Mouse (Mus musculus) stomach, postnatal 0 days (tissue): ENCODE measurements around the gene Zfp296. TPM values are rescaled to one million over a fixed set of nuclear protein-coding genes. Genes with fewer than 3 reads are reported as not detected.

Experiments
- ATAC-seq: fragments of 200-750 bp; cut with Nextera tagmentation; 2 replicates; pipeline ENCODE4 v1.8.0; 2017; ENCODE audit not compliant: low FRiP score, low TSS enrichment
- DNase-seq: peaks from one replicate; pipeline ENCODE4 v3.0.0-alpha.2; 2016; ENCODE audit warnings: low spot score
- H3K27ac ChIP-seq: fragments of 300-500 bp; sonication (generic); replicated peaks from 2 replicates; pipeline ENCODE4 v1.5.1; 2014; ENCODE audit warnings: mild to moderate bottlenecking, control low read depth
- H3K27me3 ChIP-seq: fragments of 300-500 bp; sonication (generic); 2 replicates; pipeline ENCODE4 v1.6.1; 2014; ENCODE audit warnings: low read length; ENCODE audit not compliant: control insufficient read depth, insufficient read depth
- H3K36me3 ChIP-seq: fragments of 300-500 bp; sonication (generic); 2 replicates; pipeline ENCODE4 v1.6.1; 2014; ENCODE audit warnings: low read length, mixed read lengths; ENCODE audit not compliant: control insufficient read depth, insufficient read depth
- H3K4me1 ChIP-seq: fragments of 300-500 bp; sonication (generic); replicated peaks from 2 replicates; pipeline ENCODE4 v1.6.1; 2014; ENCODE audit warnings: antibody characterized with exemption; ENCODE audit not compliant: control insufficient read depth, insufficient read depth
- H3K4me2 ChIP-seq: fragments of 300-500 bp; sonication (generic); replicated peaks from 2 replicates; pipeline ENCODE4 v1.6.1; 2014; ENCODE audit warnings: low read depth, mild to moderate bottlenecking, control low read depth, moderate library complexity
- H3K4me3 ChIP-seq: fragments of 300-500 bp; sonication (generic); 2 replicates; pipeline ENCODE4 v1.5.1; 2014; ENCODE audit warnings: low read depth, low read length, control low read depth
- H3K9ac ChIP-seq: fragments of 300-500 bp; sonication (generic); 2 replicates; pipeline ENCODE4 v1.6.1; 2014; ENCODE audit warnings: mild to moderate bottlenecking, low read length, control low read depth, mixed read lengths
- H3K9me3 ChIP-seq: fragments of 300-500 bp; sonication (generic); 2 replicates; pipeline ENCODE4 v1.6.1; 2016; ENCODE audit warnings: low read length; ENCODE audit not compliant: control insufficient read depth
- CTCF ChIP-seq: IDR thresholded peaks from 2 replicates; pipeline ENCODE4 v1.5.1; 2016; ENCODE audit warnings: antibody characterized with exemption, low read depth, mild to moderate bottlenecking, moderate library complexity
- EP300 ChIP-seq: optimal IDR thresholded peaks from 2 replicates; pipeline ENCODE3; 2016; ENCODE audit warnings: antibody characterized with exemption
- WGBS: fragments of 180-500 bp; shearing (Covaris S2); extraction: QIAGEN DNeasy Blood & Tissue Kit; methylation state at CpG from one replicate; pipeline ENCODE4 v1.1.7; 2014; 5-methylcytosine and 5-hydroxymethylcytosine counted together
- polyA plus RNA-seq: library from polyadenylated mRNA; unstranded; fragments of >200 nt; fragmentation: Nextera tagmentation; extraction: Ambion mirVana; gene quantifications from 2 replicates; pipeline ENCODE4 v1.2.1, GENCODE M21; 2015

Gene Zfp296
- polyA plus RNA-seq, 1 experiment from 2014 or later: 5.0 TPM

DNA sequence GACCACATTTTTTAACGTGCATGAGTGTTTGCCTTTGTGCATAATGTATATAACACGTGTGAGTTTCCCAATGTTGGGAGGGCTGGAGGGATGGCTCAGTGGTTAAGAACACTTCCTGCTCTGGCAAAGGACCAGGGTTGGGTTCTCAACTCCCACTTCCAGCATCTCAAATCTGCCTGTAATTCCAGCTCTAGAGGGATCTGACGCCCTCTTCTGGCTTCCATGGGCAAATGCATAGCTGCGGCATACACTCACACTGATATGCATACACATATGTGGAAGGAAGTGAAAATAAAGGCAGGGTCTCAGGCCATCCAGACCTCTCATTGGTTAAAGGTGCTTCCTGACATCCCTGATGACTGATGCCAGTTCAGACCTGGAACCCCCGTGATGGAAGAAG is 30.2 kb downstream of the Zfp296 start:
- TF ChIP-seq CTCF (peak; percentile 20; the same call in 1 of the 2 replicates), EP300 (no peak)
- H3K36me3 ChIP-seq: no peaks in the 10 kb centered on the region

DNA sequence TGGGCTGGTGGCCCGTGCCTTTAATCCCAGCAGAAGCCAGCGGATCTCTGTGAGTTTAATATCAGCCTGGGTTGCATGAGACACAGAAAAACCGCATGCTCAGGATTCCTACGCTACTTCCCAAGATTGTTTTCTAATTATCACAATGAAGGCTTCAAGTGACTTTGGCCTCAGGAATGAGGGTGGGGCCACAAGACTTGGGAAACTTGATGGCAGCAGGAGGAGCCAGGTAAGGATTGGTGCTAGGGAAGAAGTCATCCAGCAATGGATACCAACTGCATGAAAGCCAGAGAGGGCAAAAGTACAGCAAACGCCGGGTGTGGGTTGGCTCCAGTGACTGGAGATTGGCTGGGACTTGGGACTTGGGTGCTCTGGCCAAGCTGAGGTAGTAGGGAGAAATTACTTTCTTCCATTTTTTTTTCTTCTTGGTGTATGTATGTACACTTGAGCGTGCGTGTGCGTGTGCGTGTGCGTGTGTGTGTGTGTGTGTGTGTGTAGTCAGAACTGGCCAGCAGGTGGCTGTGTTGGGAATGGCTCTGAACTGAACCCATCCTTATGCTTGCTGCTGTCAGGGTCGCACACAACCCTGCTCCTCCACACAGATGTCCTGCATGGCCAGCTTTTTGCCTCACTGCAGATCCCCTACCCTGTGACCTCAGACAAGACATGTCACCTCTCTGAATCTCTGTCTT is 32.7 kb downstream of the Zfp296 start:
- DNase-seq (peak; percentile 34), ATAC-seq (0 out of 2 replicates have a peak, but pooled peaks have one; percentile 37)
- Histone ChIP-seq H3K4me2 (no peak overlapping the region), H3K9ac (no peak overlapping the region), H3K4me1 (no peaks in the 10 kb centered on the region), H3K4me3 (no peak overlapping the region), H3K36me3 (no peaks in the 10 kb centered on the region), H3K27me3 (no peaks in the 10 kb centered on the region), H3K27ac (0 out of 2 replicates have a peak overlapping the region, but pooled peaks have one; percentile 8), H3K9me3 (no peaks in the 10 kb centered on the region)
- TF ChIP-seq CTCF: peak; percentile 35; the same call in 1 of the 2 replicates
- TF ChIP-seq EP300: no peak
- 83% methylated on average over 12 of the region's 12 CpGs for WGBS

More for the DNA sequence above, 30.2 kb downstream of the Zfp296 start:
- Histone ChIP-seq H3K9ac (no peak overlapping the region), H3K4me1 (peaks cover 3% of the 10 kb centered on the region), H3K9me3 (no peaks in the 10 kb centered on the region), H3K4me2 (no peak overlapping the region), H3K27ac (no peak overlapping the region), H3K27me3 (no peaks in the 10 kb centered on the region), H3K4me3 (no peak overlapping the region)
- ATAC-seq (no peak), DNase-seq (no peak)
- WGBS: 79% methylated on average over 5 of the region's 5 CpGs

DNA sequence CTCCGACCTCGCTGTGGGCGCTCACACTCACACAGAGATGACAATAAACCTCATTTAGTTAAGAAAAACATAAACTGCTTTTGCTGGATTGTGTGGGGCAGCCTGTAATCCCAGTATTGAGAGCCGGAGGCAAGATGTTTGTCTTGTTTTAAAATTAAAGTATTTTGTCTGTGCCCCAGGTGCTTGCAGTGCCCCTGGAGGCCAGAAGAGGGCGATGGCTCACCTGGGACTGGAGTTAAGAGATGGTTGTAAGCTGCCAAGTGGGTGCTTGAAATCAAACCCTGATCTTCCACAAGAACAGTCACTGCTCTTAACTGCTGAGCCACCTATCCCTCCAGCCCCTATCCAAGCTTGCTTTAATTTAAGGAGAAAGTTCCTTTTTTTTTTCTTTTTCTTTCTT is 33.9 kb downstream of the Zfp296 start:
- H3K27ac ChIP-seq: no peak overlapping the region
- TF ChIP-seq EP300: no peak
- peak; percentile 39 for TF ChIP-seq CTCF
- ATAC-seq (no peak), DNase-seq (no peak)
- no peaks in the 10 kb centered on the region for H3K9me3 ChIP-seq
- H3K36me3 ChIP-seq: no peaks in the 10 kb centered on the region
- no peak overlapping the region for H3K4me3 ChIP-seq
- no peaks in the 10 kb centered on the region for H3K27me3 ChIP-seq
- no peak overlapping the region for H3K9ac ChIP-seq
- H3K4me1 ChIP-seq: no peaks in the 10 kb centered on the region
- 78% methylated on average over 5 of the region's 5 CpGs for WGBS
- no peak overlapping the region for H3K4me2 ChIP-seq

DNA sequence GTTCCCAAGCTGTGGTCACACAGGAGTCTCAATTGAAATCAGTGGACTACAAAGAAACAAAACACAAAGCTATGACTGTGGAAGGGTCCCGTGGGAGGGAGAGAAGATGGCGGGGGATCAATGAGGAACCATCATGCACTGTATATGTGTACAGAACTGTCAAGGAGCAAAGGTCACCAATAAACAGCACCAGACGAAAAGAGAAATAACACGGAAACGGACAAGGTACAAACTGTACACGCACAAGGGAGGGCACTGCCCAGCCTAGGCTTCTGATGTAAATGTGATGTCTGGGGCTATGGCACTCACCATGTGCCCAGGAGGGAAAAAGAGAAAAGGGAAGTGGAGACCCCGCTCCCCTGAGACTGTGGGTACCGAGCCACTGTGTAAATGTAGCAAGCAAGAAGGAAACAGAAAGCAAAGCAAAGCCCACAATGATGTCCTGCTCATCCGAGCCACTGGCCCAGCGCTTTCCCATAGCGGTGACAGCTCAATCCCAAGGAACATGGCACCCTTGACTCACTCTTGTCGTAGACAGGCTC is 38.0 kb downstream of the Zfp296 start:
- H3K27ac ChIP-seq: no peak overlapping the region
- no peak for DNase-seq
- no peak for TF ChIP-seq CTCF
- TF ChIP-seq EP300: no peak
- no peak overlapping the region for H3K4me2 ChIP-seq
- no peak overlapping the region for H3K9ac ChIP-seq
- WGBS: 85% methylated on average over 12 of the region's 12 CpGs
- no peak for ATAC-seq
- no peaks in the 10 kb centered on the region for H3K9me3 ChIP-seq
- H3K4me3 ChIP-seq: no peak overlapping the region
- no peaks in the 10 kb centered on the region for H3K4me1 ChIP-seq
- H3K36me3 ChIP-seq: no peaks in the 10 kb centered on the region
- no peaks in the 10 kb centered on the region for H3K27me3 ChIP-seq

DNA sequence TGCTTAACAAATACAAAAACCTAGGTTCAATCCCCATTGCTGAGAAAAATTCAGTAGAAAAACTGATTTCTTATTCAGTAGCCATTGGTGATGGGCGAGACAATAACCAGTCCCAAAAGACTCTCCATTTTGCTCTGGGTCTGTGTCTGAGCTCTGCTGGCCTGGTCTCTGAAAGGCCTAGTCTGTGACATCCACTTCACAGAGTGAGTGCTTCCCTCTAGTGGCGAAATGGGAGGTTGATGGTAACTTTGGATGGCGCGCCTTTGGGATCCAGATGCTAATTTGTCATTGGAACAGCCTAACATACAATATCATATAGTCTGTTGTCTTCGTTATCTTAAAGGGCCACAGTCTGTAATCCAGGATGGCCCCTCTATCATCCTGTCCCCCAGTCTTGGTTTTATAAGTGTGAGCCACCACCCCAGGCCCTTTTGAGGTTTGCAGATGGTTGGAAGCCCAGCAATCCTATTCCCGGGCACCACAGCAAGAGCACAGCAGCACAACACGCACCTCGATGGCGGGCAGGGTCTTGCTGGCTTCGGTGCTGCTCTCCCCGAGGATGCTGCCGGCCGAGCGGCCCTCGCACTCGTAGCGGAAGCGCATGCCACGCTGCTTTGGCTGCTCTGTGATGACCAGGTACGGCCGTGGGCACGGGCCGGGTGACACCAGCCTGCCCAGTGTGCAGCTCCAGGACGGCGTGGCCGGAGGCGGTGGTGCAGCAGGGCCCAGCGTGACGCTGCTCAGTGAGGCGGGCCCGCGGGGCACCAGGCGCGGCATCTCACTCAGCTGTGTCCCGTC is 42.1 kb downstream of the Zfp296 start:
- no peaks in the 10 kb centered on the region for H3K27me3 ChIP-seq
- DNase-seq (peak; percentile 78), ATAC-seq (peak; percentile 72)
- peak overlapping the region; percentile 53 for H3K9ac ChIP-seq
- H3K9me3 ChIP-seq: no peaks in the 10 kb centered on the region
- WGBS: 12% methylated on average over 35 of the region's 35 CpGs
- TF ChIP-seq EP300 (no peak), CTCF (peak; percentile 95)
- peak overlapping the region; percentile 53 for H3K4me2 ChIP-seq
- no peaks in the 10 kb centered on the region for H3K4me1 ChIP-seq
- H3K4me3 ChIP-seq: peak overlapping the region; percentile 12; the same call in 1 of the 2 replicates
- H3K36me3 ChIP-seq: no peaks in the 10 kb centered on the region
- no peak overlapping the region for H3K27ac ChIP-seq
